Mouse (Mus musculus): ENCODE data around the gene 0610010K14Rik.

The 0610010K14Rik gene

GRCm38 (mm10) chr11:70234497-70234896 is 3.2 kb downstream of the 0610010K14Rik start:
- peak in 1 of 2 experiments; percentile 28 for DNase-seq

- DNase-seq = peak in 1 of 2 experiments; percentile 57
Measured at GRCm38 (mm10) chr11:70234037-70234436, 3.7 kb downstream of the 0610010K14Rik start.

- peak in 1 of 2 experiments; percentile 53 for DNase-seq
Measured at GRCm38 (mm10) chr11:70233016-70233415, 4.7 kb downstream of the 0610010K14Rik start.

DNA sequence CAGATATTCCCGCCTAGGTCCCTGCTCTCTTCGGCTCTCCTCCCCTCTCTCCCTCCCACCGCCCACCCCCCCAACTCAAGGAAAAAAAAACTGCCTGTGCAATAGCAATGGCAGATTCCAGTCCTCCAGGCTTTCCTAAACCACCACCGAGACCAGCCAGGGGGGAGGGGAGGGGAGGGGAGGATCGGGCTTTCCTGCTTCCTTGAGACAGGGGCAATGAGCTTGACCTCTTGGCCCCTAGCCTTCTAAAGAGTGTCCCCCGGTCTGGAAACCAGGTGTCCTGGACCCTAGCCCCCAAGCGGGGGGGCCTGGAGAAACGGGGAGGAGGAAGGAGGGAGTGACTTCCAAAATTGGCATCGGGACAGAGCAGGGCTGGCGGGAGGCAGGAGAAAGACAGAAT is 5.2 kb downstream of the 0610010K14Rik start:
- DNase-seq = peak; percentile 51 to 71

DNA sequence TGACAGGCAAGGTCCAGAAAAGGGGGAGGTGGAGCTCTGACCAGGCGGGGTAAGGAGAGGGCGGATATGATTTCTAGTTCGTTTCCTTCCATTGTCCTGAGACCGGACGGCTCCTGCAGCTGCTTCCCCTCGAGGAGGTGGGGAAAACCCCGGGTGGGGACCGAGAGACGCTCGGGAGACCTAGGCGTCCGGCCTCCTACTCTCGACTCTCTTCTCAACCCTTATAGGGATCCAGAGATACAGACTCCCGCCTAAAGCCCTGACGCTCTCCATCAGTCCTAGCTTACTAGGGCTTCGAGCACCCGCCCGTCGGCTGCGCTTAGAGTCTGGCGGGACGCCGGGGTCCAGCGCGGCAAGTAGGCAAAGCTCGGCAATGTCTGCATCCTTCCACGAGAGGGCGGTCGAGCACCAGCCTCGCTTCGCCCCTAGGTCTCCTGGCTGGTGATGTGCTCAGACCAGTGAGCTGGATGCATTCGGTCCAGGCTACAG is 7.4 kb downstream of the 0610010K14Rik start:
- DNase-seq = peak; percentile 82 to 88

DNA sequence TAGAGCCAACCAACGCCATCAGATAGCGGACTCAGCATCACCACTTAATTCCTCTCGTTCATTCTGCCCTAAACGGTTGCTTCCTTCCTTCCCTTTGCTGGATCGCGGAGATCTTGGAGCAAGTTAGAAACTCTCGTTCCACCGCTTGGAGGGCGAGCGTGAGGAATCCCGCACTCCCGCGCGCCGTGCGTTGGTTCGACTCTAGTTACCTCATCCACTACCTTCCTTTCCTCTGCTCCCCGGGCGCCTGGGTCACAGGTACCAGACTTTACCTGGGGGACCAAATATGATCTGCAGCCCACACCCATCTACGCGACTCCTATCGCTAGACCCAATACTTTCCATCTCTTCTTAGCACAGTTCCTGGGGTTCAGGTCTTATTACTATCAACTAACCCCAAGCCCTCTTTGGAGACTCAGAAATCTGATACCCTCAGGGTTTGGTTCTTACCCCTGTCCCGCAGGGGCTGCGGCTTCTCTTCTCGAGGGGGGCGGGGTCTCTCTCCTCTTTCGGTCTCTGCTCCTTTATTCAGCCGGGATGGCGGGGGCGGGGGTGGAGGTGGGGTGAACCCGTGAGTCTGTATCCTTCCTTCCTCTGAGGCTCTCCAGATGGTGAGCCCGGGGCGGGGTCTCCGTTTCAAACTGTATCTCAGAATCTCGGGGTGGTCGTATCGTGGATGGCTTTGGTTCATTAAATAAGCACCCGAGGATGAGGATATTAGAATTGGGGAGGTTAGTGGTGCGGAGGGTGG is 8.3 kb downstream of the 0610010K14Rik start, which contains the start of gene Bcl6b:
Gene Bcl6b, minus strand, starts transcription at position 539 of the 751 bp plus-strand sequence.
- DNase-seq = peak; percentile 70 to 77

DNA sequence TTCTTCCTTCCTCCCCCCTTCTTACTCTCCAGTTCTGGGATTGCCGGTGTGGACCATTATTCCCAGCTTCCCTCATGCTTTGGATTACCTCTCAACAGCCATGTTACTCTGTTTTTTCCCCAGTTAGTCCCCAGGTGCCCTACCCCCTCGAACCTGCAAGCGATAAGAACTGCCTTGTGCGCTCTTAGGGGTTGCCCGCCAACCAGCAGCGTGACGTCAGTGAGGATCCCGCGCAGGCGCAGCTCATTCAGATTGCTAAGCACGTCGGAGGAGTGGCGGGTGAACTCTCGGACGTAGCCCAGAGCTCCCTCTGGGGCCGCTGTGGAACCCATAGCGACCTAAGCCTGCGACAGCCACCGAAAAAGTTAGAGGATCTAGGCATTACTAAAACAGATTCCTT is 8.9 kb downstream of the 0610010K14Rik start:
- DNase-seq = peak; percentile 93

GRCm38 (mm10) chr11:70227661-70228245 is 10.0 kb downstream of the 0610010K14Rik start:
- DNase-seq = no peak

GRCm38 (mm10) chr11:70227126-70227525 is 10.6 kb downstream of the 0610010K14Rik start:
- DNase-seq = no peak

DNA sequence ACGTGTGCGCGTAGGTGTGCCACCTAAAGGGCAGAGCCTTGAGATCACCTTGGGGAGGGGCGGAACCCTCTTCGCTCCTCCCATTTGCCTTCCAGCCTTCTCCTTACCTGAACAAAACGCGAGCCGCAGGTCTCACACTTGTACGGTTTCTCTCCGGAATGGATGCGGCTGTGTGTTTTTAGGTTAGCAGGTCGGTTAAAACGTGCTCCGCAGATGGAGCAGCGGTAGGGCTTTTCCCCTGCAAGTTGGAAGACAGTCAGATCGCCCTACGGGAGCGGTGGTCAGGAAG is 11.2 kb downstream of the 0610010K14Rik start:
- peak; percentile 63 to 75 for DNase-seq

DNA sequence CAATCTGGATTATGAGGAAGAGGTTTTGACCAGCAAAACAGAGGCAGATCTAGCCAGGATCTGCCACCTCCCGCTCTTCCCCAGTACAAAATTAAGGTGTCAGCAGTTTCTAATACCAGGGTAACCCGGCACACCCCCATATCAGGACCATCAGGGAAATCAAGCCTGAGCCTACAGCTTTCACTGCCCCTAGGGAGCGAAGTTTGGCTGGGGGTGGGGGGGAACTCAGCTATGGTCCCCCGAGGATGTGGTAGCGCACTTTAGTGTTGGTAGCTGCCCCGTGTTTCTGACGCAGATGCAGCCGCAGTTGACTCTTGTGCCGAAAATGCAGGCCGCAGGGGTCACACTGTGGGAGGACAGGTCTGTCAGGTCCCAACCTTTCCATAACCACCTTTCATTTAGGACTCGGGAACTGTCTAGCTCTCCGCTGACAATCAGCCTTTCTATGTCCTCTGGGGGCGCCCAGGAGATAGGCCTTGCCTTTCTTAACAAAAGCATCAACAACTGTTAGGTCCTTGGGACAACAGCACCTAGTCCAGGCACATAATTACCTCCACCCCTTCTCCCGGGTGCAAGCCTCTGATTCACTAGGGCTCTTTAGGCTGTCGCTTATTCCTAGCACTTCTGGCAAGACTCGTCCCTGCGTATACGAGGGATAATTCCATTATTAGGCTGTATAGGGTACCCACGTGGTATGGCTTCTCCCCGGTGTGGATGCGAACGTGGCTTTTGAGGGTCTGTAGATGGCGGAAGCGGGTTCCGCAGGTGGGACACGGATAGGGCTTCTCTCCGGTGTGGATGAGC is 11.7 kb downstream of the 0610010K14Rik start:
- DNase-seq = no peak

DNA sequence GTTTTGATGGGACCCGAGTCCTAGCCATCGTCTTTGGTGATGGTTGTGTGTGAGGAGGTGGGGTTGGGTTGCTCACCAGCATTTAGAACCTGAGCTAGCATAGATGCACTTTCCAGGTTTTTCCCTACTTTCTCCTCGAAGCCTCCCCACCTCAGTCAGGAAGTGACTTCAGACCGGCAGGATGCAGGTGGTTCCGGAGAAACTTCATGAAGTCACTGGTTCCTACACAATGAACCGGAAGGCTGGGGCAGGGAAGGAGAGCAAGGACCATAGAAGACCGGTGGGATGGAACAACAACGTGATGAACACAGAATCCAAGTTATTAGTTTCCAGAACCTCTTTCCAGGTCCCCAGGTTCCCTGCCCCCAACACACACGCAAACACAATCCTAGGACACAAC is 14.0 kb downstream of the 0610010K14Rik start:
- peak; percentile 63 to 83 for DNase-seq

DNA sequence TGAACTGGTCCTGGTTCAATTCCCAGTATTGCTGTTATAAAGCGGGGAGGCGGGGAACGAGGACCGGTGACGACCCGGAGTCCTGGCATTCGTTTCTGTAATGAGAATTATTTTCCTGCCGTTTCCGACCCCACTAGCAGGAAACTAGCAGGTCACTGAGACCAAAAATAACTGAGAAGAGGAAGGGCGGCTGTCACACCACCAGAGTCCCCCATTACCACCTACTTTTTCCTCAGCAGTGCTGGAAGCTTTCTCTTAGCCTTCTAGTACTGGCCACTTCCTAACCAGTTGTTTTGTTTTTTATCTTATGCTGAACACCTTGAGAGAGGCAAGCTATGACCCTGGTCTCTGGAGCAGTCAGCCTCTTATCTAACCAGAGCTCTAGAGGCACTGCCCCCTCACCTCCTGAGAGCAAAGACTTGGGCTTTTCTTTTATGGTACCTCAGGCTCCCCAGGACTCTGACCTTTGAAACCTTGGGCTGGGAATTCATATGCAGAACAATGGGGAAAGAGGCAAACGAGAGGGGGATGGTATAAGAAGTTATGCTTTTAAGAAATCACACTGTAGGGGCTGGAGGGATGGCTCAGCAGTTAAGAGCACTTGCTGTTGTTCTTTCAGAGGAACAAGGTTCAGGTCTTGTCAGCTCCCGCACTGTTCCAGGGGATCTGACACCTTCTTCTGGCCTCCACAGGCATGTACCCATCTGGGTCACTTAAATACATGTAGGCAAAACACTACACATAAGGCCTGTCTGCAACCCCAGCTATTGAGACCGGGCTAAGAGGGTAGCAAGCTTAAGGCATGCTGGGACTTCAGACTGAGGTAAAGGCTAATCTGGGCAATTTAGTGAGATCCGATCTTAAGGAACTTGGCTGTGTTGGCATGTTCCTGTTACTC is 15.9 kb downstream of the 0610010K14Rik start:
- peak; percentile 64 to 74 for DNase-seq

GRCm38 (mm10) chr11:70220731-70221602 is 16.7 kb downstream of the 0610010K14Rik start, which contains the start of gene Slc16a13:
Gene Slc16a13 (minus strand): TSS chr11:70221064.
- DNase-seq = peak; percentile 99

DNA sequence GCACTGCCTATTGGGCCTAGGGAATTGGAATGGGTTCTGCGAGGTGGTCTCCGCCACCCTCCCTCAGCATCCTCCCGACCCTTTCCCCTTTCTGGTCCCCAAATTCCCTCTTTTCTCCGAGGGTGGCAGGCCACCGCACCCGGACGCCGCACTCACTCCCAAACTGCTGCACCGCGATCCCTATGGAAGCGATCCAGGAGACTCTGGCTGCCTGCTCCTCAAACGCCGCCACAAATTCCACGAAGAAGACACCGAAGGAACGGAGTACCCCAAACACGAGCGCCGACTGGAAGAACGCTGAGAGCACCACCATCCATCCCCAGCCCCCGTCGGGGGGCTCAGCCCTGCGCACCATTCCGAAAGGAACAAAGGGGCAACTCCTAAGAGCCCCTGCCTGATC is 17.4 kb downstream of the 0610010K14Rik start:
- DNase-seq = peak in 1 of 2 experiments; percentile 65

- no peak for DNase-seq
Measured at GRCm38 (mm10) chr11:70219873-70220272, 17.8 kb downstream of the 0610010K14Rik start.

- peak in 1 of 2 experiments; percentile 70 for DNase-seq
Measured at GRCm38 (mm10) chr11:70218741-70219470, 18.8 kb downstream of the 0610010K14Rik start.

GRCm38 (mm10) chr11:70218039-70218438 is 19.7 kb downstream of the 0610010K14Rik start:
- DNase-seq = peak; percentile 62 to 82

GRCm38 (mm10) chr11:70216103-70216502 is 21.6 kb downstream of the 0610010K14Rik start:
- no peak for DNase-seq

GRCm38 (mm10) chr11:70215301-70215700 is 22.4 kb downstream of the 0610010K14Rik start:
- peak; percentile 68 to 84 for DNase-seq

Measured in kidney, postnatal 25 days (tissue).